Mouse (Mus musculus) T-helper 2 cell (primary cell): Measurements from ENCODE around the gene Trmt1.

Source experiments
- in situ Hi-C: fragments of 300-600 bp; cut with MboI, MseI; formaldehyde crosslinking; loops from one replicate; pipeline ENCODE4 v1.15.1; 2025; ENCODE audit warnings: high pct_unique_total_duplicates

The Trmt1 gene

DNA sequence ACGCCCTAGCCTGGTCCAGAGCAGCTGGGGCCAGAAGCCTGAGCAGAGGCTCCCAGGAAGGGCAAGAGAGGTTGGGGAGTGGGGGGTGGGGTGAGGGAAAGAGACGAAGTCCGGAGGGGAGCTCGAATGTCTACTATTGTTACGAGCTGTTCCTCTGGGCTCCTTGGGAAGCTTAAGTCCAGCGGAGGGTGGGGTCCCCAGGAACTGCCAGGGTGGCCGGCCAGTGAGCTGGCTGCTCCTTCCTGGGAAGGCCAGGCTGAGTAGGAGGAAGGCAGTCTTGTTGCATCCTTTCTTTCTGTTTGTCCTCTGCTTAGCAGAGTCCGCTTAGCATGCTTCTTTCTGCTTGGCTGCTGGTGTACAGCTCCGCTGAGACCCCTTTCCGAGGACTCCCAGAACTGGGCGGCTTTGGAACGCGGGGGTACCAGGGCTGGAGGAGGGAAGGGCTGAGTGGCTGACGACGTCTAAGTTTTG is 22.0 kb downstream of the Trmt1 start:
- in situ Hi-C loops = loop anchor here (5.0 kb wide), 1 partner anchor 104 kb away; no protein-coding TSS in a partner anchor

- in situ Hi-C loops = loop anchor here (5.0 kb wide), 1 partner anchor 103 kb away; no protein-coding TSS in a partner anchor
Observed at GRCm38 (mm10) chr8:84708774-84709475, 22.8 kb downstream of the Trmt1 start.

DNA sequence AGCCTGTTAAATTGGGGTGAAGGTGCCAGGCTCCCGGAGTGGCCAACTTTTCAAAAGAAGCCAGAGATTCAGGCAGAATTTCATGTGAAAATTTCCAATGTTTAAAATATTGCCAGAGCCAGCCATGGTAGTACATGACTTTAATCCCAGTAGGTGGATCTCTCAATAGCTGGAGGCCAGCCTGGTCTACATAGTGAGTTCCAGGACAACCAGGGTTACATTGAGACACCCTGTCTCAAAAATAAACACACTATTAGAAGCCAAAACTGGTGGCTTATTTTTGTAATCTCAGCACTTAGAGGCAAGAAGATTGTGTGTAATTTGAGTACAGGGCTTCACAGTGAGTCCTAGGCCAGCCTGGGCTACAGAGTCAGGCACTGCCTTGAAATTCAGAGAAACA is 23.8 kb downstream of the Trmt1 start:
- in situ Hi-C loops = loop anchor here (5.0 kb wide), 2 partner anchors 42 to 102 kb away; no protein-coding TSS in a partner anchor

DNA sequence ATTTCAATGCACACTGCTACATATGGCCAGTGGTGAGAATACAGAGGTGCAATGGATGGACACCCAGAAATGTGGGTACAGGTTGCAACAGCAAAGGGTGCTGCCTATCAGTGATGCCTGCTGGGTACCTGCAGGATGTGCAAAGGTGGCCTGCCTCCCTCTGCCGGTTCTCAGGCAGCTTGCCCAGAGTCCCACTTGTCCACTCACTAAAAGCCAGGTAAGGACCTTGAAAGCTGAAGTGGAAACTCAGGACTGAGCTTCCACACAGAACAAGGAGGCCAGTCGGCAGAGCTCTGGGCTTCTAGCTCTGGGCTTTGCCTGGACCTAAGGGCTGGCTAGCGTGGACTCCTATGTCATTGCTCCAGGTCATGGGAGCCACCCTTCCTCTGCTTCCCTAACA is 25.2 kb downstream of the Trmt1 start:
- in situ Hi-C loops = loop anchor here (5.0 kb wide), 1 partner anchor 41 kb away; no protein-coding TSS in a partner anchor

GRCm38 (mm10) chr8:84711933-84712758 is 26.0 kb downstream of the Trmt1 start:
- in situ Hi-C loops = loop anchor here (5.0 kb wide), 1 partner anchor 40 kb away; no protein-coding TSS in a partner anchor

DNA sequence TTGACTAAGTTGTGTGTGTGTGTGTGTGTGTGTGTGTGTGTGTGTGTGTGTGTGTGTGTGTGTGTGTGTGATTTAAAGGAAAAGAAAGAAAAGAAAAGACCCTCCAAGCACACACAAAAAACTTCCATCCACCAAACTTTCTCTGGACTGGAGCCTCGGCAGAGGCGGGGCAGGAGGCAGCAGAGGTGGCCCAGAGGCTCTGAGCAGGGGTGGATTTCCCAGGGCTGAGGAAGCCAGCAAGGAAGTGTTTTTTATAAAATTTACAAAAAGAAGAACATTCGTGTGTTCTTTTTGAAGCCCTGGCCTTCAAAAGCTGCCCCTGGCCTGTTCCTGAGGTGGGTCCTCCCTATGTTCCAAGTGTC is 26.6 kb downstream of the Trmt1 start:
- in situ Hi-C loops = loop anchor here (5.0 kb wide), 1 partner anchor 40 kb away; no protein-coding TSS in a partner anchor

DNA sequence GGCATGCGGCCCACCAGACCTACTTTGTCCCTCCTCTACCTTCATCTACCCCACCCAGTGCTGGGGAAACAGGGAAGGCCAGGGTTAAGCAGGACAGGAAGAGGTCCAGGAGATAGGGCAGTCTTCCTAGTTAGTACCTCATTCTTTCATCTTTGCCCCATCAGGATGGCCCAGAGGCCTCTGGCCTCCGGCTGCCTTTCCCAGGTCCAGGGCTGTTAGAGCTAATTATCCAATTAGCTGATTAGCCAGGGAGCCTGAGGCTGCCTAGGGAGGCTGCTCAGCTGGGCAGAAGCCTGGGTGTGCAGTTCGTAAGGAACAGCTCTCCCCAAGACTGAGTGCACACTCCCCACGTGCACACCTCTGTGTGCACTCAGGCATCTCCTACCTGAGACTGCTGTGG is 27.3 kb downstream of the Trmt1 start:
- in situ Hi-C loops = loop anchor here (5.0 kb wide), 1 partner anchor 39 kb away; no protein-coding TSS in a partner anchor

DNA sequence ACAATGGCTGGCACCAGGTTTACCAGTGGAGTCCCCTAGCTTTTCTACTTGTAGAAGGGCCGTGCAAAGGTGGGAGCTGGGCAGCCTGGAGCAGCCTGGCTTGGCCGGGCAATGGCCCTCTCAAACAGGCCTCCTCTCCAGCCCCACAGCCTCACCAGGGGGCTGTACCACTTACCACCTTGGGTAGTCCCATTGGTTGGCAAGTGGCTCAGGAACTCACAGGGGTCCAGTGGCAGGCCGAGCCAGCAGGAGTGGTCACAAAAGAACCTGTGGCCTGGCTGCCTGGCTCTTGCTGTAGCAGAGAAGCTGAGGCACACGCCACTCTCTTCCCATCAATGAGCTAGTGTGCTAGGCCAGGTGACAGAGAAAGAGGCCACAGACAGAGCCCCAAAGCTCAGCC is 28.1 kb downstream of the Trmt1 start:
- in situ Hi-C loops = loop anchor here (5.0 kb wide), 1 partner anchor 38 kb away; no protein-coding TSS in a partner anchor

- in situ Hi-C loops = no loop called here
Observed at GRCm38 (mm10) chr8:84715893-84716468, 29.9 kb downstream of the Trmt1 start.

DNA sequence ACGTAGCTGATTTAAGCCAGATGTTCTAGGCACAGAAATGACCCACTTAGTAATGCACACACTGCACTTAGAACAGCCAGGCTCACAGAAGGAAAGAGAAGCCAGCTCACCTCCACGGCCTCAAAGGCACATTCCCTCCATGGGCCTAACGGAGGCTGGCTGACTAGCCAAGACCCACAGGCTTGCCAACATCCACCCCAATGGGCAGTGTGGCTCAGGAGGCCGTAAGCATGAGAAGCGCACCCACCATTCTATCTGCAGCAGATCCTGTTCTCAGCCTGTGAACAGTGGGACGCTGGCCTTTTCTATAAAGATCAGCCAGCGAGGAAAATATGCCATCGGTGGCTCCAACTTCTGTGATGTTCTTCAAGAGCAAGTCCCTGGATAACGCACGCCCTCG is 30.7 kb downstream of the Trmt1 start:
- in situ Hi-C loops = no loop called here

- in situ Hi-C loops = no loop called here
Observed at GRCm38 (mm10) chr8:84718476-84718875, 32.4 kb downstream of the Trmt1 start.

DNA sequence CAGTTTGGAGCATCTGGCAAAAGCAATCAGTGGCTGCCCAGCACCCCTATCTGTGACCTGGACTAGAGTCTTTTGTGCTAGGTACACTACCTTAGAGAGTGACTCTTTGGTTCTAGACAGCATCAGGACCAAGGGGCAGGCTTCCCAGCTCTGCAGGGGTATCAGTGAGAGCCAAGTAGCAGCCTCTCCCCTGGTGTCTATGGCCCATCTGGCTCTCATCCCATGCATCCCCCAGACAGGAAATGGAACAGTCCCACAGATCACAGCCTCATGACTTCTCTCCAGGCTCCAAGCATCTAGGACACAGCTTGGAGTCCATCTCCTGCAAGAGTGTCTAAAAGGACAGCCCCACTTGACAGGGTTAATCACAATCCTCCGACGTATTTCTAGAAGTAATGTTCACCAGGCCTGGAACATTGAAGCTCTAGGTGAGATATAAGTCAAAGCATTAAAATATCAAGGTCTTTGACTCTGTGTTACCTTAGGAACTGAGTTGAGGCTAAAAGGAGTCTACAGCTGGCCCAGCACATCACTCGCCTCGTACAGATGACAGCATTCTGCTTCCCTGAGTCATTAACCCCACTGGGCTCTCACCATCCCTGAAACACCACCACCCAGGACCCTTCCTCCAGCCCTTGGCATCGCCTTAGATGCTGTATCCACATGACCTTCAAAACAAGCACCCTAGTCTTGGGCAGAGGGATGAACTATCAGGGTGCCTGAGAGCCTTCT is 33.0 kb downstream of the Trmt1 start:
- in situ Hi-C loops = no loop called here

GRCm38 (mm10) chr8:84722530-84722849 is 36.4 kb downstream of the Trmt1 start:
- in situ Hi-C loops = no loop called here

- in situ Hi-C loops = no loop called here
Observed at GRCm38 (mm10) chr8:84722850-84723570, 36.9 kb downstream of the Trmt1 start, which contains the start of gene G430095P16Rik. G430095P16Rik (plus strand) TSS chr8:84723007.

DNA sequence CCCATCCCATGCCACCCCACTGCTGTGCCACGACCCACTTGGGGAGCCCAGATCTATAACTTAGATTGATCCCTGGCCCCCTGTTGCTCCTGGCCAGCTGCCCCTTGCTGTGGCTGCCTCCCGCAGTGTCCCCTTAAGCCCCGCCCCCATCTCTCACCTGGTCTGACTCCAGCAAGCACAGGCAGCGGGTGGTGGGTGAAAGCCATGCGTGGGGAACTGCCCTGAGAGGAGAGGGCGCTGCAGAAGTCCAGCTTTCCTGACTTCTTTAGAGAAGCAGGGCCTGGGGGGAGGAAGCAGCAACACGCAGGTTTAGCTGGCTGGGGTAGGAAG is 37.4 kb downstream of the Trmt1 start:
- in situ Hi-C loops = no loop called here

- in situ Hi-C loops = no loop called here
Observed at GRCm38 (mm10) chr8:84724683-84725082, 38.6 kb downstream of the Trmt1 start.

GRCm38 (mm10) chr8:84725246-84725940 is 39.3 kb downstream of the Trmt1 start:
- in situ Hi-C loops = no loop called here

GRCm38 (mm10) chr8:84725941-84726259 is 39.8 kb downstream of the Trmt1 start:
- in situ Hi-C loops = no loop called here

DNA sequence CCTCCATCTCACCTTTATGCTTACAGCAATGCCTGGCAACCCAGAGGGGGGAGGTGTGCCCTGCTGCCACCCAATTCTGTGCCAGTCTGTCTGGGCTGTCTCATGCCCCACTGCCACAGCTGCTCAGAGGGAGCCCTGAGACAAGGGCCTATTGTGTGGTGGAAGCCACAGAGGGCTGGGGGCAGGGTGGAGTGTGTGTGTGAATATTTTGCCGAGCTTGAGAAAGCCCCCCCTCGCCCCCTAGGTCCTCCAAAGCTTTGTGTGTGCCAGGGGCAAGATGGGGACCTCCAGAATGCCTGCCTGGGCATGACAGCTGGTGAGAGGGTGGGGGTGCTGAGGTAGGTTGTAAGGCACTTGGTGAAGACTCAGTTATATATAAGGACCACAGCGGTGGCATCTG is 42.4 kb downstream of the Trmt1 start:
- in situ Hi-C loops = no loop called here

DNA sequence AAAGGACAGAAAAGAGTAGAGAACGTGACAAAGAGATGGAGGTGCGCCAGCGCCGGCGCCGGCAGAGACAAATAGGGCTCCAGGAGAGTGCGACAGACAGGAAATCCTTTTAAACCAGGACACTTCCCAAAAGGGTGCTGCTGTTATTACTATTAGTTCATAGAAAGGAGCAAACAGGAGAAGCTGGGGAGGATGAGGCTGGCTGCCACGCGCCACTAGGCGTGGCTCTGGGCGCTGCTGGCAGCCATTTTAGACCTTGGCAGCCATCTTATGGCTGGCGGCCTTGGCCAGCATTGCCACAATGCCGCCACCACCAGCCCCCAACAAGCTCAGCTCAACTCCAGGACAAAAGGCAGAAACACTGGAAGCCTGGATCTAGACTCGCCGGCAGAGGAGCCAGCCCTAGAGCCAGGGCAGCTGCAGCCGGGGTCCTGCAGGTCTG is 43.8 kb downstream of the Trmt1 start:
- in situ Hi-C loops = no loop called here
